Mouse (Mus musculus) liver, embryonic 14.5 days (tissue): ENCODE data around the gene Psmd13. TPM values are rescaled to one million over a fixed set of nuclear protein-coding genes. Genes with fewer than 3 reads are reported as not detected.

ENCODE experiments used
- ATAC-seq: fragments of 200-750 bp; cut with Nextera tagmentation; 2 replicates; pipeline ENCODE4 v1.8.0; 2017; ENCODE audit warnings: moderate number of reproducible peaks, mild to moderate bottlenecking, moderate library complexity; ENCODE audit not compliant: insufficient read depth
- DNase-seq, 3 experiments: peaks; one replicate each; pipeline ENCODE4 v3.0.0-alpha.2; 2012 to 2013; ENCODE audit warnings: low read depth in 3 of 3, low spot score in 3 of 3
- H3K27ac ChIP-seq: fragments of 300-500 bp; sonication (generic); 2 replicates; pipeline ENCODE4 v1.5.1; 2014; ENCODE audit warnings: moderate library complexity, mild to moderate bottlenecking, control low read depth, inconsistent platforms
- H3K27me3 ChIP-seq: fragments of 300-500 bp; sonication (generic); 2 replicates; pipeline ENCODE4 v1.6.1; 2014; ENCODE audit warnings: mild to moderate bottlenecking, low read length, moderate library complexity; ENCODE audit not compliant: control insufficient read depth, insufficient read depth
- H3K36me3 ChIP-seq: fragments of 300-500 bp; sonication (generic); replicated peaks from 2 replicates; pipeline ENCODE4 v1.6.1; 2014; ENCODE audit warnings: low read depth; ENCODE audit not compliant: control insufficient read depth, insufficient read depth
- H3K4me1 ChIP-seq, 2 experiments: fragments of 200-500 bp in 1 of 2; fragments of 300-500 bp in 1 of 2; sonication (generic) in 1 of 2; replicated peaks; 2 replicates each; pipeline ENCODE4 v1.6.1; 2012 to 2014; ENCODE audit warnings: antibody characterized with exemption in 1 of 2, inconsistent platforms in 1 of 2, low read length in 1 of 2; ENCODE audit not compliant: control insufficient read depth in 2 of 2, insufficient read depth in 2 of 2
- H3K4me2 ChIP-seq: fragments of 300-500 bp; sonication (generic); 2 replicates; pipeline ENCODE4 v1.6.1; 2014; ENCODE audit warnings: low read depth, mild to moderate bottlenecking, control low read depth, moderate library complexity
- H3K4me3 ChIP-seq, 2 experiments: fragments of 200-500 bp in 1 of 2; fragments of 300-500 bp in 1 of 2; sonication (generic) in 1 of 2; 2 replicates each; pipeline ENCODE4 v1.5.1; 2012 to 2014; ENCODE audit warnings: low read depth in 2 of 2, low read length in 2 of 2, mild to moderate bottlenecking in 2 of 2, control low read depth in 1 of 2, inconsistent platforms in 1 of 2, moderate library complexity in 1 of 2; ENCODE audit not compliant: insufficient read depth in 1 of 2
- H3K9ac ChIP-seq: fragments of 300-500 bp; sonication (generic); replicated peaks from 2 replicates; pipeline ENCODE4 v1.6.1; 2014; ENCODE audit warnings: mild to moderate bottlenecking, control low read depth, moderate library complexity
- H3K9me3 ChIP-seq: fragments of 300-500 bp; sonication (generic); 2 replicates; pipeline ENCODE4 v1.6.1; 2016; ENCODE audit warnings: low read length, mixed read lengths; ENCODE audit not compliant: control insufficient read depth
- CTCF ChIP-seq: IDR thresholded peaks from 2 replicates; pipeline ENCODE4 v1.5.1; 2016; ENCODE audit warnings: antibody characterized with exemption, low read depth, control low read depth
- EP300 ChIP-seq: IDR thresholded peaks from 2 replicates; pipeline ENCODE4 v1.6.1; 2016; ENCODE audit warnings: antibody characterized with exemption, low read depth
- WGBS: fragments of 180-500 bp; shearing (Covaris S2); extraction: QIAGEN DNeasy Blood & Tissue Kit; methylation state at CpG from one replicate; pipeline ENCODE4 v1.1.7; 2014; ENCODE audit not compliant: insufficient replicate concordance; 5-methylcytosine and 5-hydroxymethylcytosine counted together
- polyA plus RNA-seq, 2 experiments: library from polyadenylated mRNA; depleted of rRNA in 1 of 2; stranded (reverse) in 1 of 2; unstranded in 1 of 2; fragments of >200 nt; fragmentation: Nextera tagmentation in 1 of 2; extraction: Ambion mirVana in 1 of 2; gene quantifications; 2 replicates each; pipeline versions ENCODE4 v1.2.1 to v1.2.3; 2012 to 2014

The Psmd13 gene
- polyA plus RNA-seq, 2 experiments = 50.8 to 92.6 TPM

GRCm38 (mm10) chr7:140903212-140903611 lies 21.4 kb downstream of the Psmd13 start:
- TF ChIP-seq CTCF = peak; percentile 98
- TF ChIP-seq EP300 = no peak
- H3K4me2 ChIP-seq = no peak overlapping the region
- H3K9ac ChIP-seq = no peak overlapping the region
- no peak overlapping the region for H3K4me3 ChIP-seq
- H3K9me3 ChIP-seq = no peaks in the 10 kb centered on the region
- H3K27ac ChIP-seq = no peak overlapping the region
- H3K4me1 ChIP-seq = no peaks in the 10 kb centered on the region
- peak; percentile 14; the same call in 1 of the 2 replicates for ATAC-seq
- no peaks in the 10 kb centered on the region for H3K36me3 ChIP-seq
- no peak for DNase-seq
- no peaks in the 10 kb centered on the region for H3K27me3 ChIP-seq
- WGBS = 25% methylated on average over 13 of the region's 13 CpGs

DNA sequence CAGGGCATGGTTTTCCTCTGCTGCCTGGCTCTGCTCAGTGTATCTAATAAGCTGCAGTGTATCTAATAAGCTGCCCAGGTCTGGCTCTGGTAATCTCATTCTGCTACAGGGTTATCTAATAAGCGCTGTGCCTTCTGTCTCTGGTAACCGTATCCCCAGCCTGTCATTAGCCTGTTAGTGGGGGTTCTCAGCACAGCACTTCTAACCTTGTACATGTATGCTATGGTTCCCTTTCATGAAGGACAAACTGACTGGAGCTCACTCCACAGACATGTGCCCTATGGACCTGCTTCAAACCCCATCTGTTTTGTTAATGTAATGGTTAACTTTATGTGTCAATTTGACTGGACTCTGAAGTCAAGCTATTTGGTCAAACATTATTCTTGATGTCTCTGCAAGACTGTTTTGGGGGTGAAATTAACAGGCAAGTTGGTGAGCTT lies 23.9 kb downstream of the Psmd13 start:
- no peak overlapping the region for H3K27ac ChIP-seq
- no peak for TF ChIP-seq CTCF
- TF ChIP-seq EP300 = no peak
- H3K27me3 ChIP-seq = no peaks in the 10 kb centered on the region
- ATAC-seq (peak; percentile 41; the same call in 1 of the 2 replicates), DNase-seq (no peak)
- H3K4me2 ChIP-seq = no peak overlapping the region; the same call in 1 of the 2 replicates
- H3K4me1 ChIP-seq = peaks cover 0 to 5% of the 10 kb centered on the region in 2 experiments; a peak in 1 of 4 replicates
- WGBS = 28% methylated on average over 2 of the region's 2 CpGs
- H3K9ac ChIP-seq = no peak overlapping the region
- H3K4me3 ChIP-seq = peak overlapping the region in 1 of 2 experiments; percentile 22; a peak in 1 of 4 replicates
- H3K9me3 ChIP-seq = no peaks in the 10 kb centered on the region
- no peaks in the 10 kb centered on the region for H3K36me3 ChIP-seq

GRCm38 (mm10) chr7:140907131-140907530 lies 25.4 kb downstream of the Psmd13 start:
- Histone ChIP-seq H3K9ac (no peak overlapping the region), H3K27ac (no peak overlapping the region), H3K4me2 (peak overlapping the region; percentile 34), H3K4me1 (peaks cover 0 to 6% of the 10 kb centered on the region in 2 experiments; a peak in 2 of 4 replicates), H3K27me3 (no peaks in the 10 kb centered on the region), H3K36me3 (no peaks in the 10 kb centered on the region), H3K9me3 (no peaks in the 10 kb centered on the region), H3K4me3 (no peak overlapping the region)
- 67% methylated on average over 13 of the region's 13 CpGs for WGBS
- DNase-seq (no peak), ATAC-seq (no peak)
- TF ChIP-seq CTCF = no peak
- no peak for TF ChIP-seq EP300

- H3K9me3 ChIP-seq = no peaks in the 10 kb centered on the region
- WGBS = 70% methylated on average over 7 of the region's 7 CpGs
- H3K4me1 ChIP-seq = peaks cover 0 to 10% of the 10 kb centered on the region in 2 experiments; a peak in 2 of 4 replicates
- DNase-seq (no peak), ATAC-seq (no peak)
- no peaks in the 10 kb centered on the region for H3K36me3 ChIP-seq
- H3K4me2 ChIP-seq = no peak overlapping the region; the same call in 1 of the 2 replicates
- H3K9ac ChIP-seq = no peak overlapping the region
- H3K27me3 ChIP-seq = no peaks in the 10 kb centered on the region
- no peak overlapping the region for H3K4me3 ChIP-seq
- TF ChIP-seq CTCF (peak; percentile 30; the same call in 1 of the 2 replicates), EP300 (no peak)
- H3K27ac ChIP-seq = no peak overlapping the region
Observed at GRCm38 (mm10) chr7:140907697-140908096, 25.9 kb downstream of the Psmd13 start.

DNA sequence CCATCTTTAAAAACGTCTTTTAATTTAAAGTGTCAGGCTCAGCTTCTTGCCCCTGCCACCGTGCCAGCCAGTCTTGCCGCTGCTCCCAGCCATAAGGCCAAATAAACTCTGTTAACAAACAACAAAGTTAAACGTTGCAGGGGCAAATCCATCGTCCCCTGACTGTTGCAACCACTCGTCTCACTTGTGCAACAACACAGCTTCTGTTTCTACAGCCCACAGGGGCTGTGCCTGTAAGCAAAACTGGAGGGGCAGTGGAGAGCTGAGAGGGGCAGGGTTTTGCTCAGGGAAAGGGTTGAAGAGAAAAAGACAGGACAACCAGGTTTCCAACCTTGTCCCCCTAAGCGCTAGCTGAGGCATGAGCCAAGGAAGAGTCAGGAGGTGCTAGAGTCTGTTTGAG lies 26.4 kb downstream of the Psmd13 start:
- no peak for DNase-seq
- TF ChIP-seq CTCF (no peak), EP300 (no peak)
- no peak overlapping the region; the same call in 1 of the 2 replicates for H3K27ac ChIP-seq
- ATAC-seq = peak; percentile 11; the same call in 1 of the 2 replicates
- WGBS = 33% methylated on average over 7 of the region's 7 CpGs
- H3K36me3 ChIP-seq = no peaks in the 10 kb centered on the region
- H3K4me2 ChIP-seq = peak overlapping the region; percentile 64
- H3K9ac ChIP-seq = no peak overlapping the region
- no peak overlapping the region for H3K4me3 ChIP-seq
- no peaks in the 10 kb centered on the region for H3K9me3 ChIP-seq
- H3K4me1 ChIP-seq = peaks cover 0 to 10% of the 10 kb centered on the region in 2 experiments; a peak in 2 of 4 replicates
- H3K27me3 ChIP-seq = no peaks in the 10 kb centered on the region
